Mouse (Mus musculus) cerebellum, adult 8-10 months (tissue): ENCODE measurements around the gene Gm3002.
"Not testable (repeated sequence)": the region's sequence is repeated elsewhere in the genome, so short reads cannot be mapped to it uniquely, and the experiment has no call there.

ENCODE experiments used
- DNase-seq: peaks from one replicate; pipeline ENCODE4 v3.0.0; 2022

Gm3002 gene

GRCm38 (mm10) chr14:3809774-3810173, at the start of gene Gm3002:
Gene Gm3002 (plus strand): TSS chr14:3810074.
- not testable (repeated sequence) for DNase-seq

GRCm38 (mm10) chr14:3845945-3846344, 36.1 kb downstream of the Gm3002 start, which contains the start of gene Gm3033:
Gene Gm3033 (plus strand): TSS chr14:3846245.
- DNase-seq, result not testable (repeated sequence)

GRCm38 (mm10) chr14:3883872-3884271, 74.0 kb downstream of the Gm3002 start, which contains the start of gene Gm2916:
Gene Gm2916 (plus strand): TSS chr14:3884172.
- DNase-seq, result not testable (repeated sequence)

GRCm38 (mm10) chr14:3931456-3931855, 121.6 kb downstream of the Gm3002 start, which contains the start of gene Gm3029:
Gene Gm3029 (plus strand): TSS chr14:3931756.
- DNase-seq, result not testable (repeated sequence)

- not testable (repeated sequence) for DNase-seq
Measured at GRCm38 (mm10) chr14:3963247-3963646, 153.4 kb downstream of the Gm3002 start, which contains the start of gene Gm3095. Gene Gm3095 (plus strand): TSS chr14:3963547.

GRCm38 (mm10) chr14:3998094-3998493, 188.2 kb downstream of the Gm3002 start, which contains the start of gene Gm3099:
Gene Gm3099 (plus strand): TSS chr14:3998394.
- DNase-seq, result not testable (repeated sequence)
